Mouse (Mus musculus): ENCODE data around the gene Prb1.
"Not testable (repeated sequence)": the region's sequence is repeated elsewhere in the genome, so short reads cannot be mapped to it uniquely, and the experiment has no call there.

Gene Prb1

GRCm38 (mm10) chr6:132210421-132210820, at the start of gene Prb1:
Gene Prb1 (minus strand): TSS chr6:132210521.
- DNase-seq (ENCODE audit: low read depth, low spot score), result not testable (repeated sequence)

Data from CD4-positive, CD25-positive, alpha-beta regulatory T cell, adult 2 months (primary cell).